Mouse (Mus musculus) T-helper 1 cell (primary cell): Measurements from ENCODE around the gene Fam110a.

Source experiments
- in situ Hi-C: fragments of 300-600 bp; cut with MboI, MseI; formaldehyde crosslinking; loops from one replicate; pipeline ENCODE4 v1.15.1; 2025; ENCODE audit warnings: high pct_unique_total_duplicates

Fam110a gene

GRCm38 (mm10) chr2:151973595-151974562 lies 6.1 kb downstream of the Fam110a start:
- in situ Hi-C loops: loop anchor here (10.0 kb wide), 2 partner anchors 361 to 1069 kb away; partner anchors contain the start of genes Abhd12, Gins1 and Rbck1

GRCm38 (mm10) chr2:151972880-151973594 lies 7.0 kb downstream of the Fam110a start:
- in situ Hi-C loops: loop anchor here (10.0 kb wide), 2 partner anchors 362 to 1068 kb away; partner anchors contain the start of genes Abhd12, Gins1 and Rbck1

DNA sequence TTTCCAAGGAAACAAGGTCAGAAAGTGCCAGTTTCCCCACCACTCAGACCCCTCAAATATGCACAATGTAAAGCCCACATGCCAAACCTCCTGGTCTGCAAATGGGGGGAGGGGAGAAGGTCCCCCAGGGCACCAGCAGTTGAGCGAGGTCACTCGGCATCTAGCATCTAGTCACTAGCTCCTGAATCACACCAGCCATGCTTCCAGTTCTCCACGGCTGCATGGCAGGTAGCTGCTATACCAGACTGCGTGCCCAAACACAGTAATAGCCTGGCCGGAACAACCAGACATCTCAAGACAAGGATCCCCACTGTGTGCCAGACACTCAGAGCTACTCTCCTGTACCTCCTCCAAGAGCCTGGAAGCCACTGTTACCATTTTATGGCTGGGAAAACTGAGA lies 8.3 kb downstream of the Fam110a start:
- in situ Hi-C loops: loop anchor here (10.0 kb wide), 2 partner anchors 363 to 1067 kb away; partner anchors contain the start of genes Abhd12, Gins1 and Rbck1

GRCm38 (mm10) chr2:151970191-151971172 lies 9.5 kb downstream of the Fam110a start:
- in situ Hi-C loops: loop anchor here (10.0 kb wide), 2 partner anchors 364 to 1066 kb away; partner anchors contain the start of genes Abhd12, Gins1 and Rbck1

GRCm38 (mm10) chr2:151969396-151969795 lies 10.6 kb downstream of the Fam110a start:
- in situ Hi-C loops: loop anchor here (10.0 kb wide), 1 partner anchor 1225 kb away; the partner anchor contains the start of gene Entpd6

- in situ Hi-C loops: loop anchor here (10.0 kb wide), 1 partner anchor 1224 kb away; the partner anchor contains the start of gene Entpd6
Observed at GRCm38 (mm10) chr2:151968986-151969385, 11.0 kb downstream of the Fam110a start.

GRCm38 (mm10) chr2:151968451-151968850 lies 11.6 kb downstream of the Fam110a start:
- in situ Hi-C loops: loop anchor here (10.0 kb wide), 1 partner anchor 1224 kb away; the partner anchor contains the start of gene Entpd6

DNA sequence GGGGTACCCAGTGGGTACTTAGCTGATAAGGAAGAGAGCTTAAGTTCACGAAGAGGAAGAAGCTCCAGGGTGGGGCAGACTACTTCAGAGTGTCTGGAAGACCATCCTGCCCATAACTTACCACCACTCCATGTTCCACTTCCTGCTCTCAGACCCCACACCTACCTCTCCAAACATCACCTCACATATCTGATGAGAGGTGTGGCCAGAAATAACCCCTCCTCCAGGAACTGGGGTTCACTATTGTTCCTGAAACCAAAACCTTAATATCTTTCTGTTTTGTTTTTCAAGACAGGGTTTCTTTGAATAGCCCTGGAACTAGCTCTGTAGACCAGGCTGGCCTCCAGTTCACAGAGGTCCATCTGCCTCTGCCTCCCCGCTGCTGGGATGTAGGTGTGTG lies 12.2 kb downstream of the Fam110a start:
- in situ Hi-C loops: loop anchor here (10.0 kb wide), 1 partner anchor 1223 kb away; the partner anchor contains the start of gene Entpd6

DNA sequence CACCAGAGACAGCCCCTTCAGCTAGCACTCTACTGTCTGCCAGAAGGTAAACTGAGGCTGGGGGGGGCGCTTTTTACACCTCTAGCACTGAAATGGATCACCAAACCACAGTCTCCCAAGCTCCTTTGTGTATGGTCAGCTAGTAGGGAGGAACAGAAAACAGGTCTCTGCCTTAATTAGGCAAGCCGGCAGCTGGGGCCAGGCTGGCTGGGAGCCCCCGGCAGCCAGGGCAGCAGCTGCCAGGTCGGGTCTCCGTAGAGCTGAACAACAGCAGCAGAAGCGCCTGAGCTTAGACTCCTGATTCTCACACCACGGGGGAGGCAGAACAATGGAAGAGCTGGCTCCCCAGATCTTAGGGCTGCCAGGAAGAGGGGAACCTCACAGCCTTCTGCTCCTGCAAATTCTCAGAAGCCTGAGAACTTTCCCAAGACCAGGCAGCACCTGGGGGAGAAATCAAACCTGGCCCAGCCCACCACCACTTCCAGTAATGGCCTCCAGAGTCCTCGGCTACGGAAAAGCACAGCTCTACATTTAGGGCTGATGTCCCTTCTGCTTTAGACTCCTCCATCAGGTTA lies 12.8 kb downstream of the Fam110a start:
- in situ Hi-C loops: loop anchor here (10.0 kb wide), 1 partner anchor 1222 kb away; the partner anchor contains the start of gene Entpd6

DNA sequence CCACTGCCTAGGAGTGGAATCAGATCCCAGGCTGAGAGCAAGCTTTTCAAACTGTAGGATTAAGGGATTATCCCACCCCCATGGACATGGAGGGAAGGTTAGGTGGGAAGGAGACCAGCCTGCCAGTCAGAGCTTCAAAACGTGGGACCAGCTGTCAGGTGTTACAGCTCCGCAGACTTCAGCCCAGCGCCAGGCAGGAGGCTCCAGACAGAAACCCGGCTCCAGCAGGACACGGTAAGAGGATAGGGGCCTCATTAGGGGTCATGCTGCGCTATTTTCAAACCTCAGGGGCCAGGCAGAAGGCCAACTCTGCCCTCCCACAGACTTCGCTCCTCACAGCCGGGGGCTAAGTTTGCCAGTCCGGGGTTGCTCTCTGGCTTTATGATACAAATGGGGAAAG lies 16.0 kb downstream of the Fam110a start:
- in situ Hi-C loops: loop anchor here (10.0 kb wide), 1 partner anchor 1219 kb away; the partner anchor contains the start of gene Entpd6

DNA sequence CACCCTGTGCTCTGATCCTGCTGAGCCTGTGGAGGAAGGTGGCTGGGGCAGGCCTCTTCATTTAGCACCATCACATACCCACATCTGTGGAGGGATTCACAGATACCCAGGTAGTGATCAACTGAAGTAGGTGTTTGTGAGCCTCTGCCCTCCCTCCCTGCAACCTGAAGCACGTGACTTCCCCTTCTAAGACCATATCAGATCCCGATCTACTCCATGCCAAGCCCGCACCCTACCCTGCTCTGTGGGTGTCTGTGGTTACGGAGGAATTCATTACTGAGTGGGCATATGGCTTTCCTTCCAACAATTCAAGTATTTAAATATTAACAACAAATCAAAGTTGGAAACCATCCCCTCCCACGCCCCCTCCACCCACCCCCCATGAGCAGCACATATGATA lies 16.7 kb downstream of the Fam110a start:
- in situ Hi-C loops: loop anchor here (10.0 kb wide), 1 partner anchor 1219 kb away; the partner anchor contains the start of gene Entpd6

DNA sequence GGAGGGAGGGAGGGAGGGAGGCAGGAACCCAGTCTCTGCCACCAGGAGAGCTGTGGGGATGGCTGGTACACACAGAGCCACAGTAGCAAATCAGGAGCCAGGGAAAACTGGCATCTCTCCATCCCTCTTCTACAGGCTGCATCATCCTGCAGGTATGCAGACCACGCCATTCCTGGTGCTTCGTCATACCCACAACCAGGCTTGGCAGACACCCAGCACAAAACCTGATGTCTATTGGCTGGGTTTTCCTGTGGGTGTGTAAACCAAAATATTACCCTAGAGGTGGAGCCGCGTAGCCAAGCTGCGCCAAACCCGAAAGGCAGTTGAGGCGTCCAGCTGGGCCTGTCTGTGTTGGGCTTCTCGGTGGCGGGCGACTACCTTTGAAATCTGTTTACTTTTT lies 17.5 kb downstream of the Fam110a start:
- in situ Hi-C loops: loop anchor here (10.0 kb wide), 1 partner anchor 1218 kb away; the partner anchor contains the start of gene Entpd6

DNA sequence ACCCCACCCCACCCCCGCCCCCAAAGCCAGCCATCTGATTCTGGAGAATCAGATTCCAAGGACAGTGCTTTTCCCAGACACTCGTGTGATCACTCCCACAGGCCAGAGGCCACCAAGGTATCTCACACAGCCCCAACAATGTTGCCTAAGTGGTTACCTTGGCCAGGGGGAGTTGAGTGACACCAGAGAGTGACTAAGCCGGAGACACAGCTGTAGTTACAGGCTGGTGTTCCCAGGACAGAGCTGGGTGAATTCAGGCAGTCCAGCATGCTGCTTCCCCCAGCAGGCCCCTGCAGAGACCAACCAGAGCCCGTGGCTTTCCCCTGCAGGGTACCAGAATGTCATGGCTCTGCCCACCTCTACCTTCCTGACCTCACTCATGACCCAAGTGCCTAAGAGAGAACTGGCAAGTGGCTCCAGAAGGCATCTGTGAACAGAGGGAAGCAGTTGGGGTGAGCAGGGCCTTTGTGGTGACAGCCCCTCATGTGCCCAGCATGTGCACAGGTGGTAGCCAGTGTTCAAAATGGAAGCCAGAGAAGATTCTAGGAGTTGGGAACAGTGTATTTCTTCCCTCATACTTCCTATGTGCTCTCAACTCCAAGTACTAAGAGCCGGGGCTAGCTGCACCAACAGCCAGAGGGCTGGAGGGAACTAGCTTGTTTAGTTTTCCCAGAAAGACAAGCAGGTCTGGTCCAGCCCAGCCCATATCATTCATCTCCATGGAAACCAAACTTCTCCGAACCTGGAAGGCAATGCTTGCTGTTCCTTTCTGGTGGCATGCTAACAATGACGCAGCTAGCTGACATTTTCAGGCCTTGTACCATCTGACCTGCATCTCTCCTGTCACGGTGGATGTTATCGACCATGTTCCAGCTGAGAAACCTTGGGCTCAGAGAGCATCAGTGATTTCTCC lies 18.5 kb downstream of the Fam110a start:
- in situ Hi-C loops: loop anchor here (10.0 kb wide), 1 partner anchor 1217 kb away; the partner anchor contains the start of gene Entpd6

DNA sequence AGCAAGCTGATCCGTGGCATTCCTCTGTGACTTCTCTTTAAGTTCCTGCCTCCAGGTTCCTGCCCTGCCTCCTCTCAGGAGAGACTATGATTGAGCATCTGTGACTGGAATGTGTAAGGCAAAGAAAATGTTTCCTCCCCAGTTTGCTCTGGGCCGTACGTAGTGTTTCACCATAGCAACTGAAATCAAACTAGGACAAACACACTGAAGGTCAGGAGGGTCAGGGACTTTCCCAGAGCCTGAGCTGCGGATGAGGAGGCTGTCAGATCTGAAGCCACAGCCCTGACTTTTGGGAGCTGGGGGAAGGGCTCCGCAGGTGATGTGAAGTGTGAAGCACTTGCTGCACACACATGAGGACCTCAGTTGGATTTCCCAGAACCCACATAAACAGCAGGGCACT lies 20.7 kb downstream of the Fam110a start:
- in situ Hi-C loops: no loop called here

GRCm38 (mm10) chr2:151956500-151957137 lies 23.4 kb downstream of the Fam110a start:
- in situ Hi-C loops: no loop called here

- in situ Hi-C loops: no loop called here
Observed at GRCm38 (mm10) chr2:151953665-151954064, 26.4 kb downstream of the Fam110a start.

- in situ Hi-C loops: no loop called here
Observed at GRCm38 (mm10) chr2:151949082-151949774, 30.8 kb downstream of the Fam110a start.

GRCm38 (mm10) chr2:151948311-151948710 lies 31.7 kb downstream of the Fam110a start:
- in situ Hi-C loops: no loop called here
